Mouse (Mus musculus) G1E-ER4 (cell line): ENCODE results near the gene Pigl. TPM values are rescaled to one million over a fixed set of nuclear protein-coding genes. Genes with fewer than 3 reads are reported as not detected.

ENCODE experiments used
- GATA1 ChIP-seq: IDR thresholded peaks from one replicate; pipeline ENCODE4 v1.8.0; 2012; ENCODE audit warnings: low read length, inconsistent platforms
- polyA plus RNA-seq: library from polyadenylated mRNA; stranded (reverse); fragments of >175 nt; gene quantifications from 2 replicates; pipeline ENCODE4 v1.2.3, GENCODE M21; 2012

Gene Pigl
- polyA plus RNA-seq, 1 experiment, result 3.8 TPM

- no peak for TF ChIP-seq GATA1
Observed at GRCm38 (mm10) chr11:62497181-62497580, 38.9 kb downstream of the Pigl start.

DNA sequence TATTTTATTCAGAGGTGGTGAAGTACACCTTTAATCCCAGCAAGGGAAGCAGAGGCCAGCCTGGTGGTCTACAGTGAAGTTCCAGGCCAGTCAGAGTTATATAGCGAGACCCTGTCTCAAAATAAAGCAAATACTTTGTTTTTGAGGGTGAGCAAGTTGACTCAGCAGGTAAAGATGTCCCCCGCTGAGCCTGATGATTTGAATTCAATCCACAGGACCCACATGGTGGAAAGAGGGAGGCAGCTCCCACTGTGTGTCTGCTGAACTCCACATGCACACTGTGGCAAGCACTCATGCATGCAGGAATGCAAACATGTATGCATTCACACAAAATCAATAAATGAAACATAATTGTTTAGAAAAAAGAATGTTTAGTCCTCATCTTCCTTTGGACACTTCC, 40.5 kb downstream of the Pigl start:
- no peak for TF ChIP-seq GATA1

DNA sequence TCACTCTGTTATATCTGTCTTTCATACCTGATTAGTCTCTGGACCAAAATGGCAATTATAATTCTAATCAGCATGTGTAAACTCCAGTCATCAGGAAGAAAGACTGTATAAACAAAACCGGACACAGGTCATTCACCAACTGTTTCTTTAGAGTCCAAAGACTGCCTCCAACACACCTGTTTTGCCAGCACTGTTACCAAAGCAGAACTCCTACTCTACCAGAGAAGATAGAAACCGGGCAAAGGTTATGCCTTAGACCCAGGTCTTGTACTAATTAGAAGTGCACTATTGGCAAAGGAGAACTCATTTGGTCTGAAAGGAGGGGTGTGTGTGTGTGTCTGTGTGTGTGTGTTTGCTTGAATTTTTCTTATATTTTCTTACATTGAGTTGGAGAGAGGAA, 42.3 kb downstream of the Pigl start:
- TF ChIP-seq GATA1, result no peak

DNA sequence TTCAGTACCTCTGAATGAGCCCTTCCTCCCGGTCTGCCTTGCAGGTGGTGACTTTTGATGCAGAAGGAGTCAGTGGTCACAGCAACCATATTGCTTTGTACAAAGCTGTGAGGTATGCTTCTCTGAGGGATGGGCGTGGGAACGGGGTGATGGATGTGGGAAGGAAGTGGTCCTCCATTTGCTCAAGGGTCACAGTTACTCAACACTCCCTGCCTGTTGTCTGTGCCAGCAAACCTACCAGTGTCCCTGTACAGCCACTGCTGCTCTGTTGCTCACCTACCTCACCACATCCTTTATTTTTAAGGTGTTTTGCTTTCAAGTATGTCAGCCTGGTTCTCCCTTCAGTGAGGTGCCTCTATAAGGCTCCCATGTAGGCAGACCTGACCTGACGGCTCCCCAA, 49.4 kb downstream of the Pigl start:
- no peak for TF ChIP-seq GATA1

GRCm38 (mm10) chr11:62509571-62509970, 51.3 kb downstream of the Pigl start:
- no peak for TF ChIP-seq GATA1

DNA sequence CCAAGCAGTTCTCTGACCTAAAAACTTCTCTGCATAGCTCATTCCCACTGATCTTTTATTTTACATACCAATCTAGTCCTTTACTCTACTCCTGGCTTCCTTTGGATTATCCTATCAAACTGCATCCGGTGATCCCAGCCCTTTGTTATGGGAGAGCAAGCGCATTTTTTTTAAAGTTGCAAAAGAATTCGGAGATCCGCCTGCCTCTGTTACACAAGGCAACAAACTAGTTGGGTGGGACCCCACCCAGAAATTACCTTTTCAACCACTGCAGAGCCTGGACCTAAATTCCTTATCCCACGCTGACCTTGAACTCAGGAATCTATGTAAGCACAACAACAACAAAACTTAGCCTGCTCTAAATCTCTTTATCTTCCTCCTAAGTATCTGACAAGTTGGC, 52.7 kb downstream of the Pigl start:
- TF ChIP-seq GATA1, result no peak

DNA sequence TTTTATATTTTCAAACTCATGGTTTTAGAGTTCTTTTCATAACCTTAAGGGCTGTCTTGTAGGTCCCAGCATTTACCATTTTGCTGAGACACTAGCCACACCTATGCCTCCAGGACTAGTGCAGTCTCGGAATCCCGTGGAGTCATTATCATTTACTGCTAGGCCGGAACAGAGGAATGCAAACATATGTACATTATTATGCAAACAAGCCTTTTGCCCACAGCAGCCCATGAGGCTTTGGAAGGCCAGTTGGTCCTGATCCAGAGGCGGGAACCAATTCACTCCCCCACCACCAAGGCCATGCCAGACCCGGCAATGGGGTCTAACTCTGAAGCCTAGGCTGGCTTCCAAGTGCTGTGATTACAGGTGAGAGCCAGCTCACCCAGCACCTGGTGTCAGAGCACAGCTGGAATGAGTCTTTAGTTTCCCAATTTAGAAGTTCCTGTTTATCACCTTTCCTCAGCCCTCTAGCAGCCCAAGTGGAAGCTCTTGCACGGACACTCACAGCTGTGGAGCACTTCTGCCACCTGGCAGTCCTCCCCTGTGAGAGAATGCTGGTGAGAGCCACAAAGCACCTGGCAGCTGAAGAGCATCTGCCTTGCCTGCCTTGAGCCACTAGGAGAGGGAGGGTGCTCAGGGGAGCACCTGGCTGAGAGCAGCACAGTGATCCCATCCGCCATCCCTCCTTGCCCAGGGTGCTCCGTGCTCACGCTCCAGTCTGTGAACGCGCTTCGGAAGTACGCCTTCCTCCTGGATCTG, 53.4 kb downstream of the Pigl start:
- no peak for TF ChIP-seq GATA1

GRCm38 (mm10) chr11:62512529-62513080, 54.3 kb downstream of the Pigl start:
- no peak for TF ChIP-seq GATA1

- no peak for TF ChIP-seq GATA1
Observed at GRCm38 (mm10) chr11:62513311-62513710, 55.1 kb downstream of the Pigl start.

GRCm38 (mm10) chr11:62518991-62519390, 60.7 kb downstream of the Pigl start:
- no peak for TF ChIP-seq GATA1

DNA sequence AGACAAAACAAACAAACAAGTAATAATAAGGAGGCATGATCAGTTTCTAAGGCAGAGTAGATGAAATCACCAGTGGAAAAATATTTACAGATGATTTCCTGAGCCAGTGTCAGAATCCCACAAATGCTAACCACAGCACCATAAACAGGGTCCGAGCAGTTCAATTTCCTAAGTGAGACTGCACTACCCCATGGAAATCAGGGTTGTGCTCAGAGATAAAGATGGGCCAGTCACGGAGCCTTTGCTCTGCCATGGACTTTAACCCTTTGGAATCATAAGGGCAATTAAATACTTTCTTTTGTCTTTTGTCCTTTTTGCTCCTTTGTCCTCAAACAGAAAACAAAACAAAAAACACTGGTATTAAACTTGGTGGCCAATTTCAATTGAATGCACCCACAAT, 64.0 kb downstream of the Pigl start:
- TF ChIP-seq GATA1, result no peak

DNA sequence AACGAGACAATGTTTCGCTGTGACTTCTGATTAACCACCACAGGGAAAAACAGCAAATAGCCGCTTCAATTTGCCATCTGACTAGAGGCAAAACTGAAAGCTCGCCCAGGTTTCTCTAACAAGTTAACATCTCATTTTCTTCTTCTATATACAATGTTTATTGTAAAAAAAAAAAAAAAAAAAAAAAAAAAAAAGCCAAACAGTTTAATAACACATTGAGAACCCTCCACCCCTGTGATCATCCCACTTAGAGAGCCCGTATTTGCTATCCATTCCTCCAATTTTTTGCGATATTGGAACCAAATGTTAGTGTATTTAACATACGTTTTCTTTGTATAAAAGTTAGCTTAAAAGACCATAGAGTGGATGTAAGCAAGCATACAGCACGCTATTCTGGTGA, 78.8 kb downstream of the Pigl start:
- TF ChIP-seq GATA1, result no peak

DNA sequence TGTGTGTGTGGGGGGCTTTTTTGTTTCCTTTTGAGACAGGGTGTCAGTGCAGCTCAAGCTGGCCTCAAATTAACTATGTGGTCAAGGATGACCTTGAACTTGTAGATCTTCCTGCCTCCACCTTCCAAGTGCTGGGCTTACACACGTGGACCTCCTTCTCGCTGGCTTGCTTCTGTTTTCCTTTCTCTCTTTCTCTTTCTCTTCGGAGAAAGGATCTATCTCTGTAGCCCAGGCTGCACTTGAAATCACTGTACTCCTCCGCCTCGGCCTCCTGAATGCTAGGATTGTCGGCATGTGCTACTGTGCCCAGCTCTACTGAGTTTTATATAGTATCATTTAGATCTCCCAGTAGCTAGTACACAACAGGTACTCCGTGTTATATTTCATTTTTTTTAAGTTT, 79.3 kb downstream of the Pigl start:
- no peak for TF ChIP-seq GATA1

DNA sequence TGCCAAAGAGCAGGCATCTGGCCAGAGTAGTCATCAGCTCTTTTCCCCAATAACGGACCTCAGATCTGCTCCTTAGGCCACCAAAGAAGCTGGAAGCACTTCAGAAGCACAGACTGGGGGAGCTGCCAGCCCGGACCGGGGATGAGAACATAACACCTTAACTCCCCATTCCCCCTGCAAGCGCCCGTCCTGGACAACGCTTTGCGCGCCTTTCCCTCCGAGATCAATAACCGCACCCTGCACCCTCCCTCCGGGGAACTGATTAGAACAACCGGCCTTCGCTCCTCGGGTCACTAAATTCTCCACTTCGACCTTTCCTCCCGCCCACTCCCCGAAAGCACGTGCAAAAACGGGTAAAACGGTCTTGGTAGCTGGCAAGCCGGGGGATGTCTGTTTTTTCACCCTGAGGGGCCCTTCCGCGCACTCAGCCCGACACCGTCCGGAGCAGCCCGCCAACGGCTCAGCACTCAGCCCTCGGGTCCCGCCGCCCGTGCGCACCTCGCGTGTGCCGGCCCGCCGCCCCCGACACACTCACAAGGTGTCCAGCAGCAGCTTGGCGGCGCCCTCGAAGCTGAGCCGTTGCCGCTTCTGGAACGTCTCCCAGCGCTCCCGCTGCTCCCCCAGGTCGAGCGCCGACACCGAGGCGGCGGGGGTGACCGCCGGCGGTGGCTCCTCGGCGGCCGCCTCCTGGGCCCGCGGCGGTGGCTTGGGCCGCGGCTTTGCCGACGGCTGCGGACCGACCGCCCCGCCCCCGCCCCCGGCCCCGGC, 80.2 kb downstream of the Pigl start:
- no peak for TF ChIP-seq GATA1

GRCm38 (mm10) chr11:62539089-62539890, 81.0 kb downstream of the Pigl start, which contains the start of gene Cenpv:
Gene Cenpv (minus strand): TSS chr11:62539261.
- no peak for TF ChIP-seq GATA1

DNA sequence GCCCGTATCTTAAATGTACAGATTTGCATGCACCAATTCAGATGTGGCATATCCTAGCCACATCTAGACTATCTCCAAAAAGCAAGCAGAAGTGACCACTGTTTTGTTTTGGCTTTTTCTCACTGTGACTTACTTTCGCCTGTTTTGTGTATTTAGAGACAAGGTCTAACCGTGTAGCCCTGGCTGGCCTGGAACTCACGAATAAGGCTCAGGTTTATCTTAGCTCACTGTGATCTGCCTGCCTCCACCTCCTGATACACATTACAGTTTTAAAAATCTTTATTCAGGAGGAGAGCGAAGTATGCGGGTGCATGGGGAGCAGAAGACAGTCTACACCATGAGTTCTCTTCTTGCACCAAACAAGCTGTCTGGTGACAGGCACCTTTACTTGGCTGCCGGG, 81.9 kb downstream of the Pigl start:
- TF ChIP-seq GATA1, result no peak
